Mouse (Mus musculus): ENCODE data around the gene Srprb.

The Srprb gene

DNA sequence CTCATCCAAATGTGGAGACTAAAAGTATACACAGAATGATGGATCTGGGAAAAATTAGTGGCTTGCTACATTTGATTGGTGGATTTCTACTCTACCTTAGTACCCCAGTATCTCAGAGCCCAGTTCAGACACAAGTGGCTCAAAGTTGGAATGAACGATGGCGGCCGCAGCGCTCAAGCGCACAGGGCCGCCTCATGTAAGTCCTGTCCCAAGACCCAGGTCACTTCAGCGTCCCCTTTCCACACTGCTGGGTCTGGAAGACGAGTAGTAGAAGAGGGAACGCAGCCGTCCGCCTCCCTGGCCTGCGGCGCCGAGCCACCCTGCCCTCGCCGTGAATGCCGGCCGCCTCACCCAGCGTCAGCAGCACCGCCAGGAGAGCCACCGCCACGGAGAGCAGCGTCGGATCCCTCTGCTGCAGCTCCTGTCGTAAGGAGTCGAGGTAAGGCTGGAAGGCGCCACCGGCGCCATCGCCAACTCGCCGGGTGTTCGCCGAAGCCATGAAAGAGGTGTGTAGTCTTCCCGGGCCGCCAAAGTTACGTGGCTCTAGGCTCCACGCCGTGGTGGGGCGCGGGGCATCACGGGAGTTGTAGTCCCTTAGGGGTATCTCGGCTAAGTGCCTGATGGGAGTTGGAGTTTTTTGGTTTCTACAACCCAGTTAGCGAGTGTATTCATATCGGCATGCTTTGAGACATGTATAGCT lies at the start of gene Srprb:
Gene Srprb, minus strand, starts transcription at position 577 of the 700 bp plus-strand sequence.
- DNase-seq (ENCODE audit: extremely low spot score): peak; percentile 91

DNA sequence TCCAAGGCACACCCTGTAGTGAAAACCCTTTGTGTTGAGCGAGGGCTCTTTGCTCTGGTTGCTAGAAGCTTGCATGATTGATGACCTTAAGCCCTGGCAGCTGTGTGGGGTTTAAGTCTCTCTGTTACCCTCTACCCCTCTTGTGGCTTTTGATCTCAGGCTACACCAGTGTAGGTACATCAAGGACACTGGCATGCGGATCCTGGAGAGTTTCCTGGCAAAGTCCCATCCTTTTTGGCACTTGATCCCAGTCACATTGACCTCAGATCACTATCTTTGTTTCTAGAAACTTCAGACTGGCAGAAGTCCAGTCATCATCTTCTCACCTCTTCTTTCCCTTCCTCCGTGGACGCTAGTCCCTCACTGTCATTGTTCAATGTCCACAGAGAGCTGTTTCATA lies 46.7 kb upstream of the Srprb start:
- no peak for DNase-seq (ENCODE audit: extremely low spot score)

DNA sequence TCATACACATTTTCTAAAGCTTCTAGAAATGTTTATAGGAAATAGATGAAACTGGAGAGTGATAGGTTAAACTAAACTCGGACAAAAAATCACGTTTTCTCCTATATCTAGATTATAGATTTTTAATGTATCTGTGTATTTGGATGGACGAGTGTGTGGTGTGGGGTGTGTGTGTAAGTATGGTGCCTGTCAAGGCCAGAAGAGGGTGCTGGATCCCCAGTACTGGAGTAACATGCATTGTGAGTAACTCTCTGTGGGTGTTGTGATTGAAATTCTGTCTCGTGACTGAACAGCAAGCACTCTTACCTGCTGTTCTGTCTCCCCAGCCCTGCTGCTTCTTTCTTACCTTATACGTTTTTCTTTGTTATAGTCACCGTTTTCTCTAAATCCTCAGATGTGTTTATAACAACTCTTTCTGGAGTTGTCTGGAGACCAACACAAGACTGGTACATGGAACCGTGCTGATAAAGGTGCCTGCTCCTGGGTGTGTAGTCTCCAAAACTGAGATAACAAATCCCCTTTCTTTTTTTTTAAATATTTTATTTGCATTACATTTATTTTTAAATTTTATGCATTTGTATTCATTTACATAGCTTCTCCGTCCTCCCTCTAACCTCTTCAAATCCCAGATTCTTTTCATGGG lies 44.7 kb upstream of the Srprb start:
- no peak for DNase-seq (ENCODE audit: extremely low spot score)

DNA sequence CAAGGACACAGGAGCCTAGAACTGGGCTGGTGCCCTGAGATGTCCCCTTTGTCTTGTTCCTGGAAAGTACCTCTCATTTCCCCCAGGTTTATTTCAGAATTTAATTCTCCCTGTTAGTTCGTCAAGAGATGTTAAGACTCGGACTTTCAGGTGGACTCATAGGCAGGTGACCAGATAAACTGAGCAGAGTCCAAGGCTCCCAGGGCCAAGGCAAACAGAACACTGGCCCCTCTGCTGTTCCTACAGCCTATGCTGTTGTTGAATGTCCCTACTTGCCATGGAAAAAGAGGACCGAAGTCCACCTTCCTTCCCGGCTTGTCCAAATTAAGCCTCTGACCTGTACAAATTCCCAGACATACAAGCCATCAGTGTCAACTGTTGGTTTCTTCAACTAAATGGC lies 41.7 kb upstream of the Srprb start:
- no peak for DNase-seq (ENCODE audit: extremely low spot score)

DNA sequence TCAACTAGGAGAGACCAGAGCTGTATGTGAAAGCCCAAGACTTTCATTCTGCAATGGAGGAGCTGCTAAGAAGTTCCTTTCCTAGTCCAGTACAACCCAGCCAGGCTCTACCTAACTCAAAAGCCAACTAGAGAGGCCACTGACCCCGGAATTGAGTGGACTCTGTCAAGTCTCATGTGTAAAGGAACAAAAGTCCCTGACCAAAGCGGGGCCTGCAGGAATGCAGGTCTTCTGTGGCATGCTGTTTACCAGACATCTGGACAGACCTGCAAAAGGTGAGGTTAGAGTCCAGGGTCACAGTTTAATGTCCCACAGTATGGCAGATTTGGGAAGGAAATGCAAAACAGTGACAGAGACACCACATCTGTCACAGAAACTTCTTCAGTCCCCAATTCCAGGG lies 39.3 kb upstream of the Srprb start:
- no peak for DNase-seq (ENCODE audit: extremely low spot score)

DNA sequence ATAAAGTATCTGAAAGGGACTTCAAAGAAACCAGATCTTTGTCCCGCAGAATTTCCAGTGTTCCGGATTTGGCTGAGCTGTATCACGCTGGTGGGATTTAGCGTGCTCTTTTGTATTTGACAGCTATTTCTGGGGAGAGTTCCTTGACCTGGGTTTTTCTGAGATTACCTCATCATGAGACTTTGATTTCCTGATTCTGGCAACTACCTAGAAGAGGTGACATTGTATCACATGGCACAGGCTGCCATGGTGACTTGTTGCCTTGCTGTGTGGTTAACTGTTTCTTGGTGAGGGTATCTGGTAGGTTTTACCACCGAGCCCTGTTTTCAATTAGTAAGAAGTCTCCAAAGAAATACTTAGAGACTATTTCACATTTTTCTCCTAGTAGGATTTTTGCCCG lies 37.5 kb upstream of the Srprb start:
- no peak for DNase-seq (ENCODE audit: extremely low spot score)

DNA sequence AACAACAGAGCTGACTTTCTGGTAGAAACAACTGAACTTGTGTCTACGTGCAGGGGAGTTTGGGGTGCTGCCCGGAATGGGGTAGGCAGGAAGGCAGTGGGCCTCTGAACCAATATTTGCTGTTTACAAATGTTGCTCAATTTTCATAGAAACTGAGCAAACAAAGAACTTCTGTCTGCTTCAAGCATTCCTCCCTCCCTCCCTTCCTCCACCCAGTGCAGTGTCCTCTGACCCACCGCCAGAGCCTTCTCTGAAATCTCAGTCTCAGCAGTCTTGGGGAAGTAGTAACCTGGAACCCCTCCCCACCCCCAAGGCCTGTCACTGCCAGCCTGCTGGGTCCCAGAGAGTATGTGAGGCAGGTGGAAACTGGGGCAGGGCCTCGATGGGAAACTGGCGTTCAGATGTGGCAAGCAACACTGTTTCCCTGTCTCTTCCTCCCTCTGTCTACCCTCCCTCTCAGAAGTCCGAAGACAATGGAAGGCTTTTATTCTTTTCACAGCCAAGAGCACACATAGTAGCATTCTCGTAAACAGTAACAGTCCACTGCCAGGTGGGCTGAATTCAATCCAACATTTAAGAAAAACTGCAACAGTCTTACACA lies 32.7 kb upstream of the Srprb start:
- no peak for DNase-seq (ENCODE audit: extremely low spot score)

DNA sequence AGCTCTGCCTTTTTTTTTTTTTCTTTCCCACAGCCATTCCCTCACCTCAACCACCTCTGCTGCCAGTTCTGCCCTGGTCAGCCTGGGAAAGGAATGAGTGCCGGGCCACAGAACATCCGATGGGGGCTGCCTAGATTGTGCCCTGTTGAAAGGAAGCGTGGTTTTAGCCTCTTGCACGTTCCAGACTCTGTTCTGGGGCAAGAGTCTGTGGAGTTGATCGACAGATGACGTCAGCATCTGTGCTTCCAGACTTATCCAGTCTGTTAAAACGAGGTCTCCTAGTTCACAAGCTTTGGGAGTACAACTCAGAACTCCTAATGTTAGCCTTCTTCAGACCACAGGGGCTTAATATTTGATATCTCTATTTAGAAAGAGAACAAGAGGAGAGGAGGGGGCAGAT lies 32.1 kb upstream of the Srprb start:
- DNase-seq (ENCODE audit: extremely low spot score): no peak

DNA sequence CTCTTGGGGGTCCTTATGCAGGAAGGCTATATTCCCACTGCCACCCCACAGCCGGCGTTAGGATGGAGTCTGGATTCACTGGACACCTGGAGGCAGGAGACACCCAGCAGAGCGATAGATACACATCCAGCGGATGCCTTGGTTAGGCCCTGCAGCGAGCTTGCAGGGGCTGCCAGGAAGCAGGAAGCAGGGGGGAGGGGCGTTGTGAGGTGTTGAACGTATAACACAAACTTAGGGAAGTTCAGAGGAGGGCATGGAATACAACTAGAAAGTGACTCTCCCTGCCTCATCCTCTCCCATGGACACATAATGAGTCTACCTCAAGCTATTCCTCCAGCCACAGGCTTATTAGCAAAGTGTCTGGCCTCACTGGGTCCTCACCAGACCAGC lies 31.1 kb upstream of the Srprb start:
- no peak for DNase-seq (ENCODE audit: extremely low spot score)

DNA sequence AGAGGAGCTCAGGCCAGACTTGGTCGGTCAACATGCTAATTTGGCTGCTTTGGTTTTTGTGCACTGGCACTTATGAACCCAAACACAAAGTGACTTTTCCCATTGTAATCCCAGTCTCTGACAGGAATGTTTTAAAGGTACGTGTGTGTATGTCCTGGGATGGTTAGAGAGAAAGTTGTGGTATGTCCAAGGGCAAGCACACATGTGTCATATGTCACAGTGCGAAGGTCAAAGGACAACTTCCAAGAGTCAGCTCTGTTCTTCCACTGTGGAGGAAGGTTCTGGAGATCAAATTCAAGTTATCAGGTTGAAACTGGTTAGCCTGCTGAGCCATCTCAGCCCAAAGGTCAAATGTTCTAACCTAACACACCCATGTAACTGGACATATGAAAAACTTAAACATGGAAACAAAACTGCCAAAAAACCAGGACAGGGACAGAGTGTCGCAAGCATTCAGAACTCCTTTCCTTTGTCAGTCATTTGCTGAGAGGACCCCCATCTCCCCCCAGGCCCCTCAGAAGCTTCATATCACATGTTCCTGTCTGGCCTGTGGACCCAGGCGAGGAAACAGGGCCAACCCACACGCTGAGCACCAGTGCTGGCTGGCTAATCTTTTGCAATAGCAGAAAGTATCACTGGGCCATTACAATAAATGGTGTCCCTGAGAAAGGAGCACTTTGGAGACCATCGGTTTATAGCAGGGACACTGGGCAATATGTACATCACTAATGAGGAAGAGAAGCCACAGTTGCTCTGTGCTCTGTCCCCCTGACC lies 30.5 kb upstream of the Srprb start:
- DNase-seq (ENCODE audit: extremely low spot score): no peak

GRCm38 (mm10) chr9:103230151-103230951 lies 28.4 kb upstream of the Srprb start, which contains the start of the genes Gm20425 and Trf:
Gm20425 (minus strand) TSS chr9:103230307.
Trf (minus strand) TSS chr9:103230444.
- peak; percentile 33 for DNase-seq (ENCODE audit: extremely low spot score)

DNA sequence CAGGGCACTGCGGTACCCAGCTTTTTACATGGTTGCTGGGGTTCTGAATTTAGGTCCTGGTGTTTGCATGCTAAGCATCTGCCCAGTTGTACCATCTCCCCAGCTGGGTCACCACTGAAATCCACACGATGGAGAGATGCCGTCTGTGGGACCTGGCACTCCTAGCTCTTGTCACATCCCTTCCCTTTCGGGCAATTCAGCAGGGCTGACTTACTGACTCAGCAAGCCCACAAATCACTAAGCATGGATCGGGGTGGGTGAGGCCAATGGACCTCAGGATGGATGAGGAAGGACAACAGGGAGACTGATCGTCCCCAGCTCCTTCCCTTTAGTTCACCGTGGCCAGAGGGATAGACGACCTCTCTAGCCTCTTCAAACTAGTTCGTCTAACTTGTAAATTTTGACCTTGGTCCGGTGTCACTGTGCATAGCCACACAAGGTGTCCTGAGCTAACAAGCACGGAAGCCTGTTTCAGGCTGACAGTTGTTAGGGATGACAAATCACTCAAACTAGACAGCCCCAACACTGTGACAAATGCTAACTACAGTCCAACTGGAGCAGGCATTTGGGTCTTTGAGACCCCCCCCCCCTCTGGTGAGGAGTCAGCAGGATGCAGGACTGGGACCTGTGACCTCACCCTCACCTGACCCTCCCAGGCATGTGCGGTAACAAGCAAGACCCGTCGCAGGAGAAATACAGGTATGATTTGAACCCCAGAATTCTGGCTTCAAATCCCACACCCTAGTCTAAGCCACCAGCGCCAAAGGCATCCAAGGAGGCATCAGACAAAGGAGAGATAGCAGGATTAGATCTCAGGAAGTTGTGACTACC lies 27.3 kb upstream of the Srprb start:
- DNase-seq (ENCODE audit: extremely low spot score): no peak

DNA sequence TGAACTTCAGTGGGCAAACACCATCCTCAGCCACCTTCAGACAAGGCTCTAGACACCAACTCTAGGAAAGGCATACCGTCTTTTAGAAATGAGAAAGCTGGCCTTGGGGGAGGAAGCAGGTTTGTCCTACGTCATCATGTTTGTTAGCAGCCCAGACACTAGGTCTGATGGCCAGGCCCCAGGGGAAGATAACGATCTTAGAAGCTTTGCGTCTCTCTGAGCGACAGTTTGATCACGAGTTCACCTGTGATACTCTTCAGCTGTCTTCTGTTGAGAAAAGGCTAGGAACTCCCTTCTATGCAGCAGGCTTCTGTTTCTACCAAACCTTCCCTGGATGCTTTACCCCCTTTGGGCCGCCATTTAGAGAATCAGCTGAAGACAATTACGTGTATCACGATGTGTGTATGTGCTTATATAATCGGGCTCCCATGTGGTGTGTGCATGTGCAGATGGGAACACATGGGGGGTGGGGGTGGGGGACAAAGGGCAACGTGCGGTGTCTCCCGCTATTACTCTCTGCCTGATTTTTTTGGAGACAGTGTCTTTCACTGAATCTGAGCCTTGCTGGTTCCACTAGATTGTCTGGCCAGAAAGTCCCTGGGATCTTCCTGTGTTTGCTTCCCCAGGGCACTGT lies 26.6 kb upstream of the Srprb start:
- DNase-seq (ENCODE audit: extremely low spot score): no peak

GRCm38 (mm10) chr9:103227760-103228159 lies 25.8 kb upstream of the Srprb start:
- no peak for DNase-seq (ENCODE audit: extremely low spot score)

DNA sequence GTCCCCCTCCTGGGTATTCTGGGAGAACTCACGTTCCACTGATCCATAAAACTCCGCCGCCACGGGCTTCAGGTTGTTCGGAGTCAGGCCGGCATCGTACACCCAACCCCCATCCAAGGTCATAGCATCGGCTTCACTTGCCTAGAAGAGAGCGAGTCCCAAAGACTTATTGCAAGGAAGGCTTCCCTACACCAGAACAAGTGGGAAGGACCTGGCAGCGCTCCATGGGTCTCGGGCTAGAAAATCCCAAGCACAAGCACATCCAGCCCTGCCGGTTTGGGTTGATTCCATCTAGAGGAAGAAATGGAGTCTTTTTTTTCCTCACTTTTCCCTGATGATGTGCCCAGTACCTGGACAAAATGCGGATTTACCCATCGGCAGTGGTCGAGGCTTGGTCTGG lies 24.9 kb upstream of the Srprb start:
- no peak for DNase-seq (ENCODE audit: extremely low spot score)

DNA sequence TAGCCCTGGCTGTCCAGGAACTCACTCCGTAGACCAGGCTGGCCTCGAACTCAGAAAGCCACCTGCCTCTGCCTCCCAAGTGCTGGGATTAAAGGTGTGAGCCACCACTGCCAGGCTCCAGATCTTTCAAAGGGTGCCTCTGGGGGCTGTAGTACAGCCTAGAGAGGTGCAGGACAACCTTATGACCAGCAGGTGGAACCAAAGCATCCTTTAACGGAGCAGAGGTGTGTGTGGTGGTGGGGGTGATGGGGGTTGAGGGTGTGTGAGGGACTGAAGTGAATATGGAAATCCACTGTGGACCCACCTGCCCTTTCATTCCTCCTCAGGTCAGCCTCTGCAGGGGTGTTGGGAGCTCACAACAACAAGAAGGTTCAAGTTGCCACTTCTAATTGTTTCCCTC lies 23.5 kb upstream of the Srprb start:
- no peak for DNase-seq (ENCODE audit: extremely low spot score)

- DNase-seq (ENCODE audit: extremely low spot score): no peak
These were observed 22.8 kb upstream of the Srprb start for GRCm38 (mm10) chr9:103224721-103225120.

DNA sequence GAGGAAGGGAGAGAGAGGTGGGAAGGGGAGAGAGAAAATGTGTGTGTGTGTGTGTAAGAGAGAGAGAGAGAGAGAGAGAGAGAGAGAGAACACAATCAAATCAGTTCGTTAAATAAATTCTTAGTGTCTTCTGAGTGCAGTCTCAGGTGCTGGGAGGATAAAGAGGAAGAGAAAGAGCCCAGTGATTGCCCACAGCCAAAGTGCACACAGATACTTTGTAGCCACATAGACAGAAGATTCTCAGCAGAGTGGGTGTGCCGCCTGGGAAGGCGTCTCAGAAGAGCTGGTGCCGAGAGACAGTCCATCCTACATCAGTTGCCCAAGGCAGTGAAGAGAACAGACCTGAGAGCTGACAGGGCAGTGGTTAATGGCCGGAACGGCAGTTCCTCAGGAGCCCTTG lies 12.3 kb upstream of the Srprb start:
- DNase-seq (ENCODE audit: extremely low spot score): no peak

DNA sequence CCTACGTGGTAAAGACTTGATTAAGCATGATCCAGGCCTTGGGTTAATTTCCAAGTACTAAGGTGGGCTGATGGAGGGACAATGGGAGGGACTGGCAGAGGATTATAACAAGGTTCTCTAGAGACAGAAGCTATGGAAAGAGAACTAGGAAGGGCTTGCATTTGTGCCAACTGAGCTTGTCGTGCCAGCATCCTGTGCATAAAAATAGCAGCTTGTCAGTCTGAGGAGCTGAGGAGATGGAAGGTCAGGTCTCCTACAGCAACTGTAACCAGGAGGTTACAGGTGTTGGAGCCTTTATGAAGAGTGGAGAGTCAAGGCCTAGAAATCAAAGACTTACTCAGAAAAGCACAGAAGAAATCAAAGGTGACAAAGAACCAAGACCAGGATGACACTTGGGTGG lies 11.7 kb upstream of the Srprb start:
- DNase-seq (ENCODE audit: extremely low spot score): no peak

All from embryo, embryonic 9.5 days (tissue).